Mouse (Mus musculus): Measurements from ENCODE around the gene Tsen2. TPM values are rescaled to one million over a fixed set of nuclear protein-coding genes. Genes with fewer than 3 reads are reported as not detected.

The Tsen2 gene
- polyA plus RNA-seq, 1 experiment from 2014 or later, result 19.4 TPM

GRCm38 (mm10) chr6:115555485-115555884 is 11.0 kb downstream of the Tsen2 start:
- Histone ChIP-seq H3K27me3 (ENCODE audit: control insufficient read depth, insufficient read depth, low read length) (no peaks in the 10 kb centered on the region), H3K4me3 (ENCODE audit: low read depth, low read length) (no peak overlapping the region), H3K9ac (ENCODE audit: low read depth, low read length) (no peak overlapping the region), H3K36me3 (ENCODE audit: control insufficient read depth, insufficient read depth, low read length) (peaks cover 6% of the 10 kb centered on the region; the same call in 1 of the 2 replicates), H3K4me2 (no peak overlapping the region), H3K4me1 (ENCODE audit: control insufficient read depth, insufficient read depth, low read length) (peaks cover 8% of the 10 kb centered on the region), H3K27ac (ENCODE audit: low read depth, low read length) (no peak overlapping the region), H3K9me3 (replicated peaks; ENCODE audit: control insufficient read depth, low read length) (no peaks in the 10 kb centered on the region)
- ATAC-seq (replicated peaks; ENCODE audit: insufficient number of reproducible peaks, low FRiP score, low TSS enrichment), result no peak
- WGBS (ENCODE audit: insufficient replicate concordance), result 59% methylated on average over 5 of the region's 5 CpGs

DNA sequence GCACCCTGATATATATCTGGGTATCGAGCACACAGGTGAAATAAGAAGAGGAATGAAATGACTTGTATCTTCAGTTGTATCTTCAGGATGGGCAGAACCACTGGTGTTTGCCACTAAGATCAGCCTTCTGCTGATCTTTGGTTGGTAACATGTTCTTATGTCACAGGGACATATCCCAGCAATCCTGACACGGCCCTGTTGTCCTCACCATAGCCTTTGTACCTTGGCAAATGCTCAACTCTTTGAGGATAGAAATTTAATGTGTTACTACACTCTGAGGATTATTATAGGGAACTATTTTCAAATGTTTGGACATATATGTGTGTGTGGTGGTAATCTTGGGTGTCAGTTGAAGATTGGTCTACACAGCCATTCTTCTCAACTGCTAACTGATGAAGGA is 13.7 kb downstream of the Tsen2 start:
- Histone ChIP-seq H3K4me1 (ENCODE audit: control insufficient read depth, insufficient read depth, low read length) (peaks cover 8% of the 10 kb centered on the region), H3K4me3 (ENCODE audit: low read depth, low read length) (no peak overlapping the region), H3K4me2 (no peak overlapping the region), H3K27me3 (ENCODE audit: control insufficient read depth, insufficient read depth, low read length) (no peaks in the 10 kb centered on the region), H3K9me3 (replicated peaks; ENCODE audit: control insufficient read depth, low read length) (no peaks in the 10 kb centered on the region), H3K36me3 (ENCODE audit: control insufficient read depth, insufficient read depth, low read length) (peaks cover 6% of the 10 kb centered on the region; the same call in 1 of the 2 replicates), H3K27ac (ENCODE audit: low read depth, low read length) (no peak overlapping the region), H3K9ac (ENCODE audit: low read depth, low read length) (no peak overlapping the region)
- ATAC-seq (replicated peaks; ENCODE audit: insufficient number of reproducible peaks, low FRiP score, low TSS enrichment), result no peak
- WGBS (ENCODE audit: insufficient replicate concordance), result 86% methylated on average over 2 of the region's 2 CpGs

- Histone ChIP-seq H3K36me3 (ENCODE audit: control insufficient read depth, insufficient read depth, low read length) (peaks cover 6% of the 10 kb centered on the region; the same call in 1 of the 2 replicates), H3K27ac (ENCODE audit: low read depth, low read length) (peak overlapping the region; percentile 79), H3K27me3 (ENCODE audit: control insufficient read depth, insufficient read depth, low read length) (no peaks in the 10 kb centered on the region), H3K9me3 (replicated peaks; ENCODE audit: control insufficient read depth, low read length) (no peaks in the 10 kb centered on the region), H3K9ac (ENCODE audit: low read depth, low read length) (peak overlapping the region; percentile 34; the same call in 1 of the 2 replicates), H3K4me3 (ENCODE audit: low read depth, low read length) (0 out of 2 replicates have a peak overlapping the region, but pooled peaks have one; percentile 6), H3K4me2 (peak overlapping the region; percentile 39), H3K4me1 (ENCODE audit: control insufficient read depth, insufficient read depth, low read length) (peaks cover 8% of the 10 kb centered on the region)
- ATAC-seq (replicated peaks; ENCODE audit: insufficient number of reproducible peaks, low FRiP score, low TSS enrichment), result peak; percentile 73
- WGBS (ENCODE audit: insufficient replicate concordance), result 46% methylated on average over 21 of the region's 21 CpGs
Measured at GRCm38 (mm10) chr6:115559651-115560632, 15.5 kb downstream of the Tsen2 start.

GRCm38 (mm10) chr6:115565479-115566045 is 21.1 kb downstream of the Tsen2 start:
- H3K27ac ChIP-seq (ENCODE audit: low read depth, low read length), result no peak overlapping the region
- WGBS (ENCODE audit: insufficient replicate concordance), result 92% methylated on average over 6 of the region's 6 CpGs
- H3K36me3 ChIP-seq (ENCODE audit: control insufficient read depth, insufficient read depth, low read length), result peaks cover 20% of the 10 kb centered on the region
- no peak for ATAC-seq (replicated peaks; ENCODE audit: insufficient number of reproducible peaks, low FRiP score, low TSS enrichment)
- H3K27me3 ChIP-seq (ENCODE audit: control insufficient read depth, insufficient read depth, low read length), result no peaks in the 10 kb centered on the region
- no peak overlapping the region for H3K4me2 ChIP-seq
- peaks cover 2% of the 10 kb centered on the region; the same call in 1 of the 2 replicates for H3K9me3 ChIP-seq (replicated peaks; ENCODE audit: control insufficient read depth, low read length)
- no peak overlapping the region for H3K9ac ChIP-seq (ENCODE audit: low read depth, low read length)
- H3K4me3 ChIP-seq (ENCODE audit: low read depth, low read length), result no peak overlapping the region
- no peaks in the 10 kb centered on the region for H3K4me1 ChIP-seq (ENCODE audit: control insufficient read depth, insufficient read depth, low read length)

DNA sequence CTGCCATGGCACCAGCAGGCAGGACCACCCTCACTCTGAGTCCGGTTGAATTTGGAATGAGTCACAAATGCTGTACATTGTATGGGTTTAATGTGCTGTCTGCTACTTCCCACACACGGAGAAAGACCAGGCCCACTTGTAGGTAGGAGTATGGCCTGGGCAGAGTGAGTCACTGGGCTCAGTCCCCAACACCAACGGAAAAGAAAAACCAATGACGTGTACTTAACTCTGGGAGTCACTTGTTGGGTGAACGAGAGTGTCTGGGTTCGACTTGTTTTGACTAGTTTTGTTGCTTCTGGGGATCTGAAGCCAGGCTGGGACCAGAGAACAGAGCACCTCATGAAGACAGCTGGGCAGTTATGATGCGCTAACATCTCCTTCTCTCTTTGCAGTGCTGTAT is 29.7 kb downstream of the Tsen2 start:
- no peak overlapping the region for H3K4me3 ChIP-seq (ENCODE audit: low read depth, low read length)
- H3K4me1 ChIP-seq (ENCODE audit: control insufficient read depth, insufficient read depth, low read length), result no peaks in the 10 kb centered on the region
- peaks cover 18% of the 10 kb centered on the region for H3K36me3 ChIP-seq (ENCODE audit: control insufficient read depth, insufficient read depth, low read length)
- WGBS (ENCODE audit: insufficient replicate concordance), result 88% methylated on average over 7 of the region's 7 CpGs
- no peak overlapping the region for H3K27ac ChIP-seq (ENCODE audit: low read depth, low read length)
- H3K4me2 ChIP-seq, result no peak overlapping the region
- ATAC-seq (replicated peaks; ENCODE audit: insufficient number of reproducible peaks, low FRiP score, low TSS enrichment), result no peak
- no peaks in the 10 kb centered on the region for H3K27me3 ChIP-seq (ENCODE audit: control insufficient read depth, insufficient read depth, low read length)
- H3K9me3 ChIP-seq (replicated peaks; ENCODE audit: control insufficient read depth, low read length), result no peaks in the 10 kb centered on the region
- no peak overlapping the region for H3K9ac ChIP-seq (ENCODE audit: low read depth, low read length)

DNA sequence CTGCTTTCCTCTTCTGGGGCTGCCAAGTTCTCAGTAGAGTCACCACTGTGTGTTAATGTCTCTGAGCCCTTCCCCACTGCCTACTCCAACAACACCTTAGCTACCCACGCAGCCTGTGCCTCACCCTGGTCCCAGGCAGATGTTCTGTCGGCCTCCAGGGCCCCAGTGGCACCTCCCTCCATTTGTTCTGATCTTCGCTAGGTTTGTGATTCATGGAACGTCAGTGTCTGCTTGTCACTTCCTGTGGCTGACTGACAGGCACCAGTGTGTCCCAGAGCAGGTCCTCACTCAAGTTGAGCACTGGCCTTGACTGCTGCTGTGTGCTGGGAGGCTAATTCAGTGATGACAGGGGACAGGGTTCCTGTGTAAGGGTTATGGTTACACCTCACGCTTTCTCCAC is 32.9 kb downstream of the Tsen2 start:
- Histone ChIP-seq H3K9ac (ENCODE audit: low read depth, low read length) (no peak overlapping the region), H3K4me2 (no peak overlapping the region), H3K27ac (ENCODE audit: low read depth, low read length) (no peak overlapping the region), H3K4me1 (ENCODE audit: control insufficient read depth, insufficient read depth, low read length) (no peaks in the 10 kb centered on the region), H3K9me3 (replicated peaks; ENCODE audit: control insufficient read depth, low read length) (no peaks in the 10 kb centered on the region), H3K4me3 (ENCODE audit: low read depth, low read length) (no peak overlapping the region), H3K36me3 (ENCODE audit: control insufficient read depth, insufficient read depth, low read length) (peaks cover 8% of the 10 kb centered on the region), H3K27me3 (ENCODE audit: control insufficient read depth, insufficient read depth, low read length) (no peaks in the 10 kb centered on the region)
- no peak for ATAC-seq (replicated peaks; ENCODE audit: insufficient number of reproducible peaks, low FRiP score, low TSS enrichment)
- WGBS (ENCODE audit: insufficient replicate concordance), result 82% methylated on average over 5 of the region's 5 CpGs

GRCm38 (mm10) chr6:115577941-115578340 is 33.5 kb downstream of the Tsen2 start:
- H3K4me3 ChIP-seq (ENCODE audit: low read depth, low read length), result no peak overlapping the region
- H3K27ac ChIP-seq (ENCODE audit: low read depth, low read length), result no peak overlapping the region
- ATAC-seq (replicated peaks; ENCODE audit: insufficient number of reproducible peaks, low FRiP score, low TSS enrichment), result no peak
- WGBS (ENCODE audit: insufficient replicate concordance), result 93% methylated on average over 9 of the region's 9 CpGs
- no peak overlapping the region for H3K9ac ChIP-seq (ENCODE audit: low read depth, low read length)
- H3K36me3 ChIP-seq (ENCODE audit: control insufficient read depth, insufficient read depth, low read length), result peaks cover 8% of the 10 kb centered on the region
- H3K27me3 ChIP-seq (ENCODE audit: control insufficient read depth, insufficient read depth, low read length), result no peaks in the 10 kb centered on the region
- H3K4me2 ChIP-seq, result no peak overlapping the region
- H3K9me3 ChIP-seq (replicated peaks; ENCODE audit: control insufficient read depth, low read length), result no peaks in the 10 kb centered on the region
- H3K4me1 ChIP-seq (ENCODE audit: control insufficient read depth, insufficient read depth, low read length), result no peaks in the 10 kb centered on the region

DNA sequence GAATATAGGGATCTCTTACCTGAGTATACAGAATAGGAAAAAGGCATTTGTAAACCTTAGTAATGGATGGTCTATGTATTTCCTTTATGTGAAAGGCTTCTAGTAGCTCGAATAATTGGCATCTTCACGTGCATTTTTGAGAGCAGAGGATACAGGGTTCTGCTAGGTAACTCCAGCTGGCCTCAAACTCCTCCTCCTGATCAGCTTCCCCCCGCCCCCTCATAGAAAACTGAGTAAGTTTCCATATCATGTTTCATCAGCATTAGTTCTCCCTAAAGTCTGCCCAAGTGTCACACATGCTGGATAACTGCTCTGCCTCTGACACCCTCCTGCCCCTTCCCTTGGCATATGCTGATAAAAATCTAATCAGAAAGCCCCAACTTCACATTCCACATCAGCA is 36.3 kb downstream of the Tsen2 start:
- Histone ChIP-seq H3K27ac (ENCODE audit: low read depth, low read length) (no peak overlapping the region), H3K9ac (ENCODE audit: low read depth, low read length) (no peak overlapping the region), H3K36me3 (ENCODE audit: control insufficient read depth, insufficient read depth, low read length) (peaks cover 6% of the 10 kb centered on the region), H3K4me2 (no peak overlapping the region), H3K27me3 (ENCODE audit: control insufficient read depth, insufficient read depth, low read length) (no peaks in the 10 kb centered on the region), H3K9me3 (replicated peaks; ENCODE audit: control insufficient read depth, low read length) (no peaks in the 10 kb centered on the region), H3K4me3 (ENCODE audit: low read depth, low read length) (no peak overlapping the region), H3K4me1 (ENCODE audit: control insufficient read depth, insufficient read depth, low read length) (no peaks in the 10 kb centered on the region)
- ATAC-seq (replicated peaks; ENCODE audit: insufficient number of reproducible peaks, low FRiP score, low TSS enrichment), result no peak
- WGBS (ENCODE audit: insufficient replicate concordance), result 85% methylated on average over 3 of the region's 3 CpGs
